Mouse (Mus musculus) neural tube, embryonic 15.5 days (tissue): ENCODE results near the gene Polr2a. TPM values are rescaled to one million over a fixed set of nuclear protein-coding genes. Genes with fewer than 3 reads are reported as not detected.
A peak's percentile ranks its signal among the peaks of the same experiment; 100 is the strongest.

ENCODE experiments used
- ATAC-seq: fragments of 200-750 bp; cut with Nextera tagmentation; 2 replicates; pipeline ENCODE4 v1.8.0; 2017; ENCODE audit warnings: mild to moderate bottlenecking, moderate TSS enrichment, moderate library complexity; ENCODE audit not compliant: low FRiP score
- H3K27ac ChIP-seq: fragments of 300-500 bp; sonication (generic); replicated peaks from 2 replicates; pipeline ENCODE4 v1.5.1; 2015; ENCODE audit warnings: mild to moderate bottlenecking, inconsistent platforms
- H3K27me3 ChIP-seq: fragments of 300-500 bp; sonication (generic); replicated peaks from 2 replicates; pipeline ENCODE4 v1.6.1; 2015; ENCODE audit warnings: inconsistent platforms
- H3K36me3 ChIP-seq: fragments of 300-500 bp; sonication (generic); 2 replicates; pipeline ENCODE4 v1.6.1; 2015; ENCODE audit warnings: inconsistent platforms
- H3K4me1 ChIP-seq: fragments of 300-500 bp; sonication (generic); 2 replicates; pipeline ENCODE4 v1.6.1; 2015; ENCODE audit warnings: inconsistent platforms
- H3K4me2 ChIP-seq: fragments of 300-500 bp; sonication (generic); 2 replicates; pipeline ENCODE4 v1.6.1; 2015; ENCODE audit warnings: inconsistent platforms, mild to moderate bottlenecking, moderate library complexity
- H3K4me3 ChIP-seq: fragments of 300-500 bp; sonication (generic); replicated peaks from 2 replicates; pipeline ENCODE4 v1.5.1; 2015; ENCODE audit warnings: mild to moderate bottlenecking, inconsistent platforms
- H3K9ac ChIP-seq: fragments of 300-500 bp; sonication (generic); replicated peaks from 2 replicates; pipeline ENCODE4 v1.6.1; 2015; ENCODE audit warnings: mild to moderate bottlenecking, inconsistent platforms
- H3K9me3 ChIP-seq: fragments of 300-500 bp; sonication (generic); replicated peaks from 2 replicates; pipeline ENCODE4 v1.6.1; 2016; ENCODE audit warnings: inconsistent platforms
- WGBS: fragments of 180-500 bp; shearing (Covaris S2); methylation state at CpG from one replicate; pipeline ENCODE4 v1.1.7; 2015; ENCODE audit warnings: mixed read lengths; 5-methylcytosine and 5-hydroxymethylcytosine counted together
- polyA plus RNA-seq: library from polyadenylated mRNA; unstranded; fragments of >200 nt; fragmentation: Nextera tagmentation; extraction: Ambion mirVana; gene quantifications from 2 replicates; pipeline ENCODE4 v1.2.1, GENCODE M21; 2015

The Polr2a gene
- polyA plus RNA-seq, 1 experiment from 2014 or later: 13.2 TPM

- H3K4me3 ChIP-seq: no peak overlapping the region
- 78% methylated on average over 23 of the region's 23 CpGs for WGBS
- H3K9ac ChIP-seq: no peak overlapping the region
- H3K4me1 ChIP-seq: no peaks in the 10 kb centered on the region
- H3K9me3 ChIP-seq: no peaks in the 10 kb centered on the region
- H3K4me2 ChIP-seq: no peak overlapping the region
- H3K27me3 ChIP-seq: no peaks in the 10 kb centered on the region; the same call in 1 of the 2 replicates
- H3K36me3 ChIP-seq: peaks cover 33% of the 10 kb centered on the region
- ATAC-seq: no peak
- H3K27ac ChIP-seq: no peak overlapping the region
Measured at GRCm38 (mm10) chr11:69778258-69778982, 20.0 kb upstream of the Polr2a start.

- 0 out of 2 replicates have a peak, but pooled peaks have one; percentile 10 for ATAC-seq
- H3K9me3 ChIP-seq: no peaks in the 10 kb centered on the region
- H3K36me3 ChIP-seq: peaks cover 36% of the 10 kb centered on the region
- H3K4me2 ChIP-seq: no peak overlapping the region
- no peak overlapping the region for H3K9ac ChIP-seq
- H3K27me3 ChIP-seq: no peaks in the 10 kb centered on the region; the same call in 1 of the 2 replicates
- H3K27ac ChIP-seq: no peak overlapping the region
- 60% methylated on average over 26 of the region's 26 CpGs for WGBS
- H3K4me1 ChIP-seq: no peaks in the 10 kb centered on the region
- H3K4me3 ChIP-seq: no peak overlapping the region
Measured at GRCm38 (mm10) chr11:69777504-69778257, 19.2 kb upstream of the Polr2a start.

- WGBS: 84% methylated on average over 20 of the region's 20 CpGs
- peaks cover 36% of the 10 kb centered on the region for H3K36me3 ChIP-seq
- H3K9ac ChIP-seq: no peak overlapping the region
- H3K4me1 ChIP-seq: no peaks in the 10 kb centered on the region
- no peak for ATAC-seq
- no peak overlapping the region for H3K4me3 ChIP-seq
- no peaks in the 10 kb centered on the region for H3K9me3 ChIP-seq
- no peaks in the 10 kb centered on the region; the same call in 1 of the 2 replicates for H3K27me3 ChIP-seq
- no peak overlapping the region for H3K27ac ChIP-seq
- no peak overlapping the region for H3K4me2 ChIP-seq
Measured at GRCm38 (mm10) chr11:69776488-69776887, 18.1 kb upstream of the Polr2a start.

GRCm38 (mm10) chr11:69775716-69776115 lies 17.3 kb upstream of the Polr2a start:
- 66% methylated on average over 10 of the region's 10 CpGs for WGBS
- Histone ChIP-seq H3K36me3 (peaks cover 36% of the 10 kb centered on the region), H3K4me1 (no peaks in the 10 kb centered on the region), H3K9ac (no peak overlapping the region), H3K4me2 (no peak overlapping the region), H3K27ac (no peak overlapping the region), H3K9me3 (no peaks in the 10 kb centered on the region), H3K27me3 (no peaks in the 10 kb centered on the region; the same call in 1 of the 2 replicates), H3K4me3 (no peak overlapping the region)
- no peak for ATAC-seq

DNA sequence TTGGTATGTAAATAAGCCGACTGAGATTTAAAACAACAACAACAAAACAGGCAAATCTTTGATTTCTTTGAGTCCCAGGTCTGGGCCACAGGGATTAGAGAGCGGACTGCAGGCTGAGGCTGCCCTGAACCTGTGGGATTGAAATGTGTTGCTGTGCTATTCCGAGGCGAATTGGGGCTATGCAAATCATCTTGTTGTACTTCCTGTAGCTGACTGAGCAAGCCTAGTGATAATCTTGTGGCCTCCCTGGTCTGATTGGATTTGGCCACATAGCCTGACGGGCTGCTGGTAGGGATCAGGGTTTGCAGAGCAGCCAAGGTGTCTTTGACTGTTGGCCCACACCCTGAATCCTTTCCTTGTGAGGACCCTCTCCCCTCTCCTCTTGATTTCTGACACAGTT lies 16.5 kb upstream of the Polr2a start:
- H3K9me3 ChIP-seq: no peaks in the 10 kb centered on the region

DNA sequence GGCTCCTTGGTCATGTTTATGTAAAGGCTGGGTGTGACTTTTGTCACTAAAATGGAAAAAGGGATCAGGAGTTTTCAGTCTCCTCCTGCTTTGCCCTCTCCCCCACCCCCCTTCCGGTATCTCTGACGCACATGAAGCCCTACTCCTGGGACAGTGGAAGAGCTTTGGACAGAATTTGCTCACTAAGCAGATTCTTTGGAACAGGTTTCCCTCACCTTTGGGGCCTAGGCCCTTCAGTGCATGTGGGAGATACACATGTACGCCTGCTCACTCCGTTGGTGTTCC lies 9.1 kb upstream of the Polr2a start:
- peak overlapping the region; percentile 74 for H3K4me2 ChIP-seq
- peak overlapping the region; percentile 71; the same call in 1 of the 2 replicates for H3K4me3 ChIP-seq
- 0 out of 2 replicates have a peak overlapping the region, but pooled peaks have one; percentile 7 for H3K9ac ChIP-seq
- H3K4me1 ChIP-seq: peaks cover 33% of the 10 kb centered on the region
- no peaks in the 10 kb centered on the region for H3K27me3 ChIP-seq
- no peaks in the 10 kb centered on the region for H3K36me3 ChIP-seq
- H3K27ac ChIP-seq: no peak overlapping the region
- 63% methylated on average over 4 of the region's 4 CpGs for WGBS
- no peak for ATAC-seq
- H3K9me3 ChIP-seq: no peaks in the 10 kb centered on the region

More for the DNA sequence above, 16.5 kb upstream of the Polr2a start:
- no peak for ATAC-seq
- H3K9ac ChIP-seq: no peak overlapping the region
- no peak overlapping the region for H3K27ac ChIP-seq
- no peaks in the 10 kb centered on the region; the same call in 1 of the 2 replicates for H3K27me3 ChIP-seq
- H3K4me1 ChIP-seq: no peaks in the 10 kb centered on the region
- 62% methylated on average over 5 of the region's 5 CpGs for WGBS
- no peak overlapping the region for H3K4me3 ChIP-seq
- H3K4me2 ChIP-seq: no peak overlapping the region
- peaks cover 36% of the 10 kb centered on the region for H3K36me3 ChIP-seq

DNA sequence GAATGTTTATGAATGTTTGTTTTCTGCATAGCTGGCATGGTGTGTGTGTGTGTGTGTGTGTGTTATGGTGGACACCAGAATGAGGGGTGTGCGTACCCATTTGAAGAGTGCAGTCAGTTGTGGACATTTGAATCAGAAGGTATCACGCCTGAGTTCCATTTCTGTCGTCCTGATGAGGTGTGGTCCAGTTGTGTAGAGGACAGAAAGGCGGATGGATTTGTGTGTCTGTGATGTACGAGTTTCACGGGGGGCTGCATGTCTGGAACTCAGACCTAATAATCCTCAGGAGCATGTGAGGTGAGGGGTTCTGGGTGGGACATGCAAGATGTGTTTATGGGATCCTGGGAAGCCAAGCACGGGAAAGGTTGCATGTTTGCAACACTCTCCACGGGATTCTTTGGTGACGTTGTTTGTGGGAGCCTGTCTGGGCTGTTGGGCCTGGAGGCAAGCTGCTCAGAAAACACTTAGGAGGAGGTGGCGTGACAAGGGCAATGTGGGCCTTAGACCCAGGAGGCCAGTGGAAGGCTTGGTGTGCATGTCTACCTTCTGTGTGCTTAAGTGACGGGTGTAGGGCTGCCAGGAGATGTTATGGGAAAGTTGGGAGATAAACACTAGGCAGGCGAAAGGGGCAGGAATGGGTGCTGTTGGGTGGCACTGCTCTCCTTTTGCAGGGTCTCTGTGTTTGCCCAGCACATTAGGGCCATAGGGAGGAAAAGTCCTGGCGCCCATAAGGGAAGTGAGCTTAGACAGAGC lies 8.6 kb upstream of the Polr2a start:
- no peaks in the 10 kb centered on the region for H3K9me3 ChIP-seq
- peak overlapping the region; percentile 89 for H3K27ac ChIP-seq
- peak overlapping the region; percentile 92 for H3K9ac ChIP-seq
- ATAC-seq: 0 out of 2 replicates have a peak, but pooled peaks have one; percentile 13
- peak overlapping the region; percentile 71 for H3K4me3 ChIP-seq
- H3K4me2 ChIP-seq: peak overlapping the region; percentile 74
- 64% methylated on average over 13 of the region's 13 CpGs for WGBS
- H3K4me1 ChIP-seq: peaks cover 33% of the 10 kb centered on the region
- H3K27me3 ChIP-seq: no peaks in the 10 kb centered on the region
- no peaks in the 10 kb centered on the region for H3K36me3 ChIP-seq

DNA sequence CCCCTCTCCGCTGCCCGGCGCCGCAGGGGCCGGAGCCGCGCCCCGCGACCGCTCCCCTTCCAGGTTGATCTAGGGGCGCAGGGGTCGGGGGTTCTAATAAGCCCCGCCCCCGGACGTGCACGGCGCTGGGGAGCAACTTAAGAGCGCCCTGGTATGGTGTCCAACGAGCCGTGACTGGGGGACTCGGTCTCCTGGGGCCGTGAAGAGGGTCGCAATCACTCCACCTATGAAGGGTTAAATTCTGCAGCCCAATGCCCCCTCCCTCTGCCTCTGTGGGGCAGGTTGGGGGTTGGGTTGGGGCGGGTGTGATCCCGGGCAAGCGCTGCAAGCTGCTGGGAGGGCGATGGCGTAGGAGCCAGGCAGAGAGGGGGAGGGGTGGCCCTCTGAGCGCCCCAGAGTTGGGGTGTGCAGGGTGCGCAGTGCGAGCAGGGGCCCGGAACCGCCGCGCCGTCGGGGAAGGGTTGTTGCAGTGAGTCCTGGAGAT lies 7.7 kb upstream of the Polr2a start:
- WGBS: 0% methylated on average over 32 of the region's 37 CpGs
- Histone ChIP-seq H3K27me3 (no peaks in the 10 kb centered on the region), H3K4me2 (peak overlapping the region; percentile 74), H3K36me3 (no peaks in the 10 kb centered on the region), H3K4me3 (peak overlapping the region; percentile 71), H3K9me3 (no peaks in the 10 kb centered on the region), H3K9ac (peak overlapping the region; percentile 92), H3K27ac (peak overlapping the region; percentile 89), H3K4me1 (peaks cover 33% of the 10 kb centered on the region)
- ATAC-seq: peak; percentile 88

- 17% methylated on average over 35 of the region's 55 CpGs for WGBS
- ATAC-seq: peak; percentile 58
- H3K27me3 ChIP-seq: no peaks in the 10 kb centered on the region
- peak within 1 kb of the TSS; percentile 92 for H3K9ac ChIP-seq
- peak within 1 kb of the TSS; percentile 89 for H3K27ac ChIP-seq
- peak within 1 kb of the TSS; percentile 74 for H3K4me2 ChIP-seq
- no peaks in the 10 kb centered on the region for H3K9me3 ChIP-seq
- H3K4me1 ChIP-seq: peaks cover 37% of the 10 kb centered on the region
- peak within 1 kb of the TSS; percentile 71 for H3K4me3 ChIP-seq
- H3K36me3 ChIP-seq: no peaks in the 10 kb centered on the region
Measured at GRCm38 (mm10) chr11:69765221-69766125, 7.0 kb upstream of the Polr2a start, which contains the start of gene Zbtb4. Gene Zbtb4 (plus strand): TSS chr11:69765912.

GRCm38 (mm10) chr11:69763551-69763950 lies 5.1 kb upstream of the Polr2a start:
- 73% methylated on average over 7 of the region's 7 CpGs for WGBS
- Histone ChIP-seq H3K4me3 (no peak overlapping the region), H3K4me2 (no peak overlapping the region), H3K4me1 (peaks cover 47% of the 10 kb centered on the region), H3K9ac (no peak overlapping the region), H3K27me3 (no peaks in the 10 kb centered on the region), H3K27ac (no peak overlapping the region), H3K36me3 (no peaks in the 10 kb centered on the region), H3K9me3 (no peaks in the 10 kb centered on the region)
- ATAC-seq: no peak
